Mouse (Mus musculus): ENCODE measurements around the gene Usp11. TPM values are rescaled to one million over a fixed set of nuclear protein-coding genes. Genes with fewer than 3 reads are reported as not detected.

Gene Usp11
- polyA plus RNA-seq, 1 experiment from 2014 or later: 35.0 TPM

GRCm38 (mm10) chrX:20736479-20736878 lies 32.8 kb downstream of the Usp11 start:
- 82% methylated on average over 4 of the region's 4 CpGs for WGBS
- ATAC-seq (replicated peaks; ENCODE audit: extremely low read depth, insufficient read depth, low FRiP score): no peak
- H3K27me3 ChIP-seq (ENCODE audit: control insufficient read depth, insufficient read depth, low read length): no peaks in the 10 kb centered on the region
- no peaks in the 10 kb centered on the region for H3K9me3 ChIP-seq (replicated peaks; ENCODE audit: control insufficient read depth, low read length)
- H3K4me3 ChIP-seq (ENCODE audit: low read length): no peak overlapping the region
- H3K27ac ChIP-seq (ENCODE audit: low read length): no peak overlapping the region
- no peaks in the 10 kb centered on the region for H3K36me3 ChIP-seq (ENCODE audit: control insufficient read depth, insufficient read depth)
- H3K4me1 ChIP-seq (ENCODE audit: control insufficient read depth, insufficient read depth, low read length): no peaks in the 10 kb centered on the region
- H3K4me2 ChIP-seq (ENCODE audit: low read depth, low read length): no peak overlapping the region
- H3K9ac ChIP-seq (ENCODE audit: low read length): no peak overlapping the region

- Histone ChIP-seq H3K36me3 (ENCODE audit: control insufficient read depth, insufficient read depth) (no peaks in the 10 kb centered on the region), H3K27me3 (ENCODE audit: control insufficient read depth, insufficient read depth, low read length) (no peaks in the 10 kb centered on the region), H3K4me2 (ENCODE audit: low read depth, low read length) (no peak overlapping the region), H3K9me3 (replicated peaks; ENCODE audit: control insufficient read depth, low read length) (no peaks in the 10 kb centered on the region), H3K4me3 (ENCODE audit: low read length) (no peak overlapping the region), H3K4me1 (ENCODE audit: control insufficient read depth, insufficient read depth, low read length) (no peaks in the 10 kb centered on the region), H3K9ac (ENCODE audit: low read length) (no peak overlapping the region), H3K27ac (ENCODE audit: low read length) (no peak overlapping the region)
- WGBS: 82% methylated on average over 2 of the region's 2 CpGs
- no peak for ATAC-seq (replicated peaks; ENCODE audit: extremely low read depth, insufficient read depth, low FRiP score)
These were observed 45.1 kb downstream of the Usp11 start for GRCm38 (mm10) chrX:20748829-20749228.

GRCm38 (mm10) chrX:20761201-20761600 lies 57.5 kb downstream of the Usp11 start:
- no peaks in the 10 kb centered on the region for H3K4me1 ChIP-seq (ENCODE audit: control insufficient read depth, insufficient read depth, low read length)
- no peaks in the 10 kb centered on the region for H3K9me3 ChIP-seq (replicated peaks; ENCODE audit: control insufficient read depth, low read length)
- ATAC-seq (replicated peaks; ENCODE audit: extremely low read depth, insufficient read depth, low FRiP score): no peak
- no peak overlapping the region for H3K27ac ChIP-seq (ENCODE audit: low read length)
- WGBS: 78% methylated on average over 4 of the region's 4 CpGs
- no peak overlapping the region for H3K4me3 ChIP-seq (ENCODE audit: low read length)
- no peak overlapping the region for H3K9ac ChIP-seq (ENCODE audit: low read length)
- no peaks in the 10 kb centered on the region for H3K36me3 ChIP-seq (ENCODE audit: control insufficient read depth, insufficient read depth)
- no peaks in the 10 kb centered on the region for H3K27me3 ChIP-seq (ENCODE audit: control insufficient read depth, insufficient read depth, low read length)
- no peak overlapping the region for H3K4me2 ChIP-seq (ENCODE audit: low read depth, low read length)

Other genes starting within 250 kb of the Usp11 start
- 1.3 and 1.4 TPM in 2 replicates for gene Rgn, start 154.1 kb upstream of the Usp11 start, polyA plus RNA-seq (2015; fragmentation: Nextera tagmentation; extraction: Ambion mirVana)
- 43.9 and 47.0 TPM in 2 replicates for gene Rbm10, start 86.4 kb upstream of the Usp11 start, polyA plus RNA-seq (2015; fragmentation: Nextera tagmentation; extraction: Ambion mirVana)
- 430 and 467 TPM in 2 replicates for gene Ndufb11, start 86.3 kb upstream of the Usp11 start, polyA plus RNA-seq (2015; fragmentation: Nextera tagmentation; extraction: Ambion mirVana)
- gene Uba1, start 45.6 kb upstream of the Usp11 start, polyA plus RNA-seq (2015; fragmentation: Nextera tagmentation; extraction: Ambion mirVana): 164 and 172 TPM in 2 replicates
- gene Cdk16, start 16.0 kb upstream of the Usp11 start, polyA plus RNA-seq (2015; fragmentation: Nextera tagmentation; extraction: Ambion mirVana): 112 and 118 TPM in 2 replicates
- 98.9 and 113 TPM in 2 replicates for gene Araf, start 93.9 kb downstream of the Usp11 start, polyA plus RNA-seq (2015; fragmentation: Nextera tagmentation; extraction: Ambion mirVana)
- gene Timp1, start 166.3 kb downstream of the Usp11 start, polyA plus RNA-seq (2015; fragmentation: Nextera tagmentation; extraction: Ambion mirVana): 21.7 and 22.0 TPM in 2 replicates
- gene Syn1, start 217.1 kb downstream of the Usp11 start, polyA plus RNA-seq (2015; fragmentation: Nextera tagmentation; extraction: Ambion mirVana): 0.15 and 0.21 TPM in 2 replicates
- 4.5 and 5.8 TPM in 2 replicates for gene Cfp, start 227.6 kb downstream of the Usp11 start, polyA plus RNA-seq (2015; fragmentation: Nextera tagmentation; extraction: Ambion mirVana)
- 9.3 and 11.0 TPM in 2 replicates for gene Elk1, start 246.7 kb downstream of the Usp11 start, polyA plus RNA-seq (2015; fragmentation: Nextera tagmentation; extraction: Ambion mirVana)

All from heart, embryonic 16.5 days (tissue).